Mouse (Mus musculus): ENCODE results near the gene Cep104. TPM values are rescaled to one million over a fixed set of nuclear protein-coding genes. Genes with fewer than 3 reads are reported as not detected.

The Cep104 gene
- total RNA-seq, 2 experiments from 2014 or later: 28.3 to 30.0 TPM

DNA sequence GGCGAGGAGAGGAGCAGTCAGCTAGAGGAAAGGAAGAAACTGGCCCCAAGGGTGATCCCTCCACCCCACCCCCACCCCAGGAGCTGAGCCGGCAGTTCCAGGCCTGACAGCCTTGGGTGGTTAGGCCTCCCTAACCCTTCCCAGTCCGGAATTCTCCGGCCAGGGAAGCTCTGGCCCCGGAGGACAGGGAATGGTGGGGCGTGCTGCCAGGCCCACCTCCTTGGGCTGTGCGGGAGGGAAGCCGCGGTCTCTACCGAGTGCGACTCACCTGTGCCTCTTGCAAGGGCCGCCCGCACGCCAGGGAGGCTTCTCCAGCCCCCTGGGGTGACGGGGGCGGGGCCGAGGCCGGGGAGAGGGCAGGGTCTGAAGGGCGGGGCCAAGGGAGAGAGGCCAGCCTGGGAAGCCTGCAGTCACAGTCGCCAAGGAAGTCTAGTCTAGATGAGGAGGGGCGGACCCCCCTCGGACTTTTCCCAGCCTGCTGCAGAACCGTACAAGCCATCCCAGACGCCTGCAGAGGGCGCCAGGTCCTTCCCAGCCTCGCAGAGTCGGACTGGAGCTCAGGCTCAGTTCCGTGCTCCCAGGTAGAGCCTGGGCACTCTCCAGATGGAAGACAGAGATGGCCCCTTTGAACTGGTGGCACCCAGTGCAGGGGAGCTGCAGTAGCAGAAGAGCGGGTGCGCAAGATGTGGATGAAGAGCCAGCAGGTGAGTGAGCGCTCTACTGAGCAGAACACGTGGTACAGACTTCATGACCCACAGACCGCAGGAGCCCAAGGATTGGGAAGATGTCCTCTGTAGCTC lies 50.8 kb downstream of the Cep104 start, which contains the start of gene Smim1:
TSS of gene Smim1 (minus strand) at position 590 of the 800 bp plus-strand sequence.
- Histone ChIP-seq H3K27ac (peak within 1 kb of the TSS; percentile 62), H3K4me3 (peak within 1 kb of the TSS; percentile 72)
- intact Hi-C loops (cut with DNase I): no loop called here
- peak; percentile 79 for DNase-seq
- TF ChIP-seq CTCF (IDR thresholded peaks at IDR 0.05): peak; percentile 61

GRCm38 (mm10) chr4:154026441-154026761 lies 51.4 kb downstream of the Cep104 start:
- Histone ChIP-seq H3K4me3 (peak overlapping the region; percentile 72), H3K27ac (peak overlapping the region; percentile 62; the same call in 1 of the 2 replicates)
- no peak for TF ChIP-seq CTCF (IDR thresholded peaks at IDR 0.05)
- no peak for DNase-seq
- intact Hi-C loops (cut with DNase I): no loop called here

GRCm38 (mm10) chr4:154028066-154028465 lies 53.1 kb downstream of the Cep104 start:
- no peak for TF ChIP-seq CTCF (IDR thresholded peaks at IDR 0.05)
- no peak overlapping the region for H3K4me3 ChIP-seq
- intact Hi-C loops (cut with DNase I): no loop called here
- DNase-seq: no peak
- no peak overlapping the region for H3K27ac ChIP-seq

DNA sequence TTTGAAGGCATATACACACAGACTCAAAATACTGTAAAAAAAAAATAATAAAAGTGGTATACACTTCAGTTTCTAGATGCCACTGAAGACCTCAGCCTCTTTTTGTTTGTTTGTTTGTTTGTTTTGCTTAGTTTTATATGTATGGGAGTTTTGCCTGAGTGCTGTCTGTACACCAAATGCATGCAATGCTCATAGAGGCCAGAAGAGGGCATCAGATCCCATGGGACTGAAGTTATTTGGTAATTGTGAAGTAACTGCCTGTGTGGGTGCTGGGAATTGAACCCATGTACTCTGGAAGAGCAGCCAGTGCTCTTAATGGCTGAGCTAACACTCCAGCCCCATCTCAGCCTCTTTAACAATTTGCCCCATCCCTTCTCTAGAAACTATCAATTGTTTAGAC lies 53.7 kb downstream of the Cep104 start:
- Histone ChIP-seq H3K4me3 (no peak overlapping the region), H3K27ac (no peak overlapping the region)
- no peak for DNase-seq
- intact Hi-C loops (cut with DNase I): no loop called here
- TF ChIP-seq CTCF (IDR thresholded peaks at IDR 0.05): peak; percentile 42

GRCm38 (mm10) chr4:154037123-154037522 lies 62.1 kb downstream of the Cep104 start:
- Histone ChIP-seq H3K4me3 (no peak overlapping the region), H3K27ac (no peak overlapping the region)
- intact Hi-C loops (cut with DNase I): no loop called here
- DNase-seq: peak; percentile 6
- no peak for TF ChIP-seq CTCF (IDR thresholded peaks at IDR 0.05)

DNA sequence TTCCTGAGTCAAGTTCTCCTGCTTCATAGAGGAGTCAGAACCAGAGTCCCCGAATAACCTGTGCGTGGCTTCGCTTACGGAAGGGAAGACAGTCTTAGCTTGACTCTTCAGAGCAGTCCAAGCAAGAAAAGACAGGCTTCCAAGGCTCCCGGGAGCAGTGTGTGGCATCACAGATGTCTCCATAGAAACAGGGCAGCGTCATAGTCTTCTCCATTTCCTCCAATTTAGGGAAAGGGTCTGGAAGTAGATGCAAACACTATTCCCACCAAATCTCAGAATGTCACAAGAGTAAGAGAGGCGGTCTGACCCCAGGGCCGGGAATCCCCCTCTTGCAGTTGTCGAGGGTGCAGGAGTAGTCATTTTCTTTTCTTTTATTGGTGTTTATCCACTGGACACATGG lies 67.6 kb downstream of the Cep104 start, which contains the start of gene Ccdc27:
TSS of gene Ccdc27 (minus strand) at position 101 of the 400 bp plus-strand sequence.
- intact Hi-C loops (cut with DNase I): no loop called here
- Histone ChIP-seq H3K4me3 (no peak within 1 kb of the TSS), H3K27ac (no peak within 1 kb of the TSS)
- no peak for DNase-seq
- TF ChIP-seq CTCF (IDR thresholded peaks at IDR 0.05): no peak

GRCm38 (mm10) chr4:154045837-154046236 lies 70.8 kb downstream of the Cep104 start:
- no peak for DNase-seq
- TF ChIP-seq CTCF (IDR thresholded peaks at IDR 0.05): peak; percentile 24; the same call in 1 of the 2 replicates
- Histone ChIP-seq H3K4me3 (no peak overlapping the region), H3K27ac (no peak overlapping the region)
- intact Hi-C loops (cut with DNase I): no loop called here

DNA sequence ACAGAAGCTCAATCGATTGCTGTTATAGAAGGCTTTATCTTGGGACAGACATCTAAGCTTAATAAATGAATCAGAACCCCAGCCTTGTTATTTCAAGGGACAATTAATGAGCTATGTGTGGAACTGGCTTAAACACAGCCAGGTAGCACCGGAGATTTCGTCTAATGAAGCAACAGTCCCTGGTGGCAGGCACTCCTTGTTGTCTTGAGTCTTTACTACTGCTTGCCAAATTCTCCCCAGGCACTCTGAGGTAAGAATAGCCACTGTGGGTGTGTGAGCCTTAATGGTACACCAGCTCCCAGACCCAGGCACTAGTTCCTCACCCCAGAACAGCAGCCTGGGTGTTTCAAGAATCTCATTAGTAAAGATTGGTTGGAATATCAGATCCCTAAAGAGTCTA lies 76.4 kb downstream of the Cep104 start:
- H3K27ac ChIP-seq: no peak overlapping the region
- intact Hi-C loops (cut with DNase I): no loop called here
- DNase-seq: peak; percentile 2
- H3K4me3 ChIP-seq: no peak overlapping the region
- TF ChIP-seq CTCF (IDR thresholded peaks at IDR 0.05): no peak

GRCm38 (mm10) chr4:154053065-154053464 lies 78.1 kb downstream of the Cep104 start:
- TF ChIP-seq CTCF (IDR thresholded peaks at IDR 0.05): no peak
- DNase-seq: peak; percentile 8
- intact Hi-C loops (cut with DNase I): no loop called here
- H3K27ac ChIP-seq: no peak overlapping the region
- no peak overlapping the region for H3K4me3 ChIP-seq

DNA sequence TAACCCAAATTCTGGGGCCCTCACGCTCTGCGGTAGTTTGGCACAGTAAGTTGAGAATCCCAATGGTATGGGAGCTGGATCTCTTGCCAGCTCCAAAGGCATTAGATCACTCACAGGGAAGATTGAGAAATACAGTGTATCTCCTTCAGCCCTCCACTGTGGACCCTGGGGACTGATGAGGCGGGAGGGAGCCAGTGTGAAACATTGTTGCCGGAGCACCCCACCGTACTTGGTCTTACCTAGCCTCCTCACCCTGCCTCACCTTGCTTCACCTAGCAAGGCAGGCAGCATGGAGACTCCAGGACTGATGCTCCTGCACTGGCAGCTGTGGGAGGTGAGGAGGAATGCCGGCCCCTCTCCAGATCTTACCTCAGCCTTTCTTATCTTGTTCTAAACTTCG lies 80.5 kb downstream of the Cep104 start:
- no peak overlapping the region for H3K27ac ChIP-seq
- no peak for TF ChIP-seq CTCF (IDR thresholded peaks at IDR 0.05)
- H3K4me3 ChIP-seq: no peak overlapping the region
- peak; percentile 37 for DNase-seq
- intact Hi-C loops (cut with DNase I): no loop called here

- Histone ChIP-seq H3K4me3 (no peak overlapping the region), H3K27ac (no peak overlapping the region)
- peak; percentile 17 for DNase-seq
- no peak for TF ChIP-seq CTCF (IDR thresholded peaks at IDR 0.05)
- intact Hi-C loops (cut with DNase I): no loop called here
Measured at GRCm38 (mm10) chr4:154056046-154056445, 81.1 kb downstream of the Cep104 start.

GRCm38 (mm10) chr4:154056661-154057060 lies 81.7 kb downstream of the Cep104 start:
- Histone ChIP-seq H3K4me3 (no peak overlapping the region), H3K27ac (no peak overlapping the region)
- TF ChIP-seq CTCF (IDR thresholded peaks at IDR 0.05): no peak
- intact Hi-C loops (cut with DNase I): no loop called here
- DNase-seq: peak; percentile 34

DNA sequence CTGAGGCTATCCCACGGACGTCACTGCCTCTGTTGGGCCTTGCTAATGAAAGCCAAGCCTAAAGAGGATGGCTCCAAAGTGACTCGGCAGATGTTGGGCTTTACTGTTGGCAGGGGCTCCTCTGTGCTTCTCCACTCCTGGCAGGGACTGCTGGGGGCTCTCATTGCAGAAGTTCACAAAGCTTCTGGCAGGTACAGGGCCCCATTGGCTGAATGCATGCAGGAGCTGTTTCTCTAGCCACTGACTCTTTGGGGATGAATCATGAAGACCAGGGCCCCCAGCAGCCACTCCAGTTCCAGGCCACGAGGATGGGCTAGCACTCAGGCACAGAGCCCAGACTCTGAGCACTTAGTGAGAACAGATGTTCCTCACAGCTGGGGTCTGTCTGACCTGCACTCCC lies 82.7 kb downstream of the Cep104 start:
- DNase-seq: peak; percentile 23
- H3K4me3 ChIP-seq: no peak overlapping the region
- TF ChIP-seq CTCF (IDR thresholded peaks at IDR 0.05): no peak
- H3K27ac ChIP-seq: no peak overlapping the region
- intact Hi-C loops (cut with DNase I): no loop called here

Other genes starting within 250 kb of the Cep104 start
- gene A430005L14Rik, start 18.0 kb upstream of the Cep104 start, total RNA-seq (2021): 10 to 100 TPM; 16.6 to 17.9 TPM
- gene Dffb, start 68 bp upstream of the Cep104 start, total RNA-seq (2021): 1 to 10 TPM; 1.0 to 2.6 TPM
- 10 to 100 TPM; 24.4 to 29.0 TPM for gene Lrrc47, start 36.5 kb downstream of the Cep104 start, total RNA-seq (2021)
- gene Smim1, start 51.0 kb downstream of the Cep104 start, total RNA-seq (2021): 1 to 10 TPM; 2.0 to 2.3 TPM
- not detected for gene Ccdc27, start 67.5 kb downstream of the Cep104 start, total RNA-seq (2021)
- not detected for gene Trp73, start 165.0 kb downstream of the Cep104 start, total RNA-seq (2021)
- gene Wrap73, start 167.2 kb downstream of the Cep104 start, total RNA-seq (2021): 10 to 100 TPM; 10.6 to 10.8 TPM
- gene Tprgl, start 185.5 kb downstream of the Cep104 start, total RNA-seq (2021): 100 to 1,000 TPM in 1 of 2 experiments, 10 to 100 TPM in 1; 86.9 to 109 TPM
- gene Megf6, start 195.5 kb downstream of the Cep104 start, total RNA-seq (2021): under 1 TPM; 0.15 to 0.70 TPM

Data from gastrocnemius, adult 2 months (tissue).